Mouse (Mus musculus) forelimb bud, embryonic 11.5 days (tissue): ENCODE measurements around the gene Ccdc169.
"Not testable (repeated sequence)": the region's sequence is repeated elsewhere in the genome, so short reads cannot be mapped to it uniquely, and the experiment has no call there.

Experiments
- DNase-seq: peaks from one replicate; pipeline ENCODE4 v3.0.0-alpha.2; 2012; ENCODE audit warnings: low read depth, low spot score

Gene Ccdc169

DNA sequence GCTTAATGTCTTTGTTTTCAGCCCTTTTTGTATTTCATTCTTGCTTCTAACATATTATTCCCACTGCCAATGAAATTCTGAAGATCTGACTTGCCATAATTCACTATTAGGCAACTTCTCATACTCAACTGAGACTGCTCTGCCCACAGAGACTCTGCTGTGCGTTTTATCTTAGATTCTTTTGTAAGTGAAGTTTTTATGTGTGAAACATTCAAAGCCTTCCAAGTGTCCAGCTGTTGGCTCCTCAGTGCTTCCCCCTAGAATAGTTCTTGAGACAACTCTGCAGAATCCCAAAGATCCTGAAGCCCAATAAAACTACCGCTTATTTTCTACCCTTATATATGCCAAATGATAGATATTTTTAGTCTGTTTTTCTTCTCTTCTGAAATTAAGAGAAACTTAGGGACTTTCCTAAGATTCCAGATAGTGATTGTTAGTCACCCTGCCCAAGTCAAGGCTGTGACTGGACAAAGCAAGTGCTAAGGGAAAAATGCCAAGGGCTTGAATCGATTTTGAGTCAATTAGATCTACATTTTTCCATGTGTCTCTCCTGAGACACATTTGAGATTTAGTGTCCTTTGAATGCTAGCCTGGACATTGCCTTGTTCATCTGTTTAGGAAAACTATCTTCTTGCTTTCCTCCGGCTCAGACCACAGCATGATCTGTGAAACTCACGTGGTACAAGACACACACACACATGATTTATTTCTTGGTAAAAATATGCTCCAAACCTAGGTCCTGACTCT is 58.6 kb downstream of the Ccdc169 start:
- DNase-seq: no peak

DNA sequence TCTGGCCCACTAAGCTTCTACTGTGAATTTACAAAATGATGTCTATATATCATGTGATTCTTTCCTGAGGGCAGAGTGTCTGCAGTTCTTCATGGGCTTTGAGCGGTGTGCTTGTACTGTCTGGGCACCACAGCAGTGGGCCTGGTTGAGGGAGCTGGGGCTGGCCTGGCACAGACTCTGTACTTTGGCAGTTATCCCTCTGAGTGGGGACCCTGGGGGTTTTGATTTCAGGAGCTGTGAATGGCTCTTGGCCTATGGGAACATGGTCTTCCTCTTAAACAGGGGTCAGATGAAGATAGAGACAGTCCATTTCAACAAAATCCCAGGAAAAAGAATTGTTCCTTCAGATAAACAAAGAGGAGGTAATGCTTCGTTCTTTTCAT is 59.2 kb downstream of the Ccdc169 start:
- no peak for DNase-seq

DNA sequence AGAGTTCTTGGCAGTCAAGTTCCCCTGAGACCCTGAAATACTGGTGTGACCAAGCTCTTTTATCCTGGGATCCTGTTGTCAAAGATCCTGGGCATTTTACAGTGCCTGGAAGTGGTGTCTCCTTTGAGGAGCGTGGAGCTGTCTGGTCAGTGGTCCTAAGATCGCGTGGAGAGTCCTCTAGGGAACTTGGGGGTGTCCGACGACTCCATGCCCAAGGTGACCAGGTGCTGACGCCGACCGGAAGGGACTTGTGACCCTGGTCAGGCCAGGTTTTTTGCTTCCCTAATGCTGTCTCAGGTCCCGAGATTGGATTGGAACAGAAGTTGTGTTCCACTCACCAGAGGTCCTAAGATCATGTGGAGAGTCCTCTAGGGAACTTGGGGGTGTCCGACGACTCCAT is 66.5 kb downstream of the Ccdc169 start:
- DNase-seq: not testable (repeated sequence)

DNA sequence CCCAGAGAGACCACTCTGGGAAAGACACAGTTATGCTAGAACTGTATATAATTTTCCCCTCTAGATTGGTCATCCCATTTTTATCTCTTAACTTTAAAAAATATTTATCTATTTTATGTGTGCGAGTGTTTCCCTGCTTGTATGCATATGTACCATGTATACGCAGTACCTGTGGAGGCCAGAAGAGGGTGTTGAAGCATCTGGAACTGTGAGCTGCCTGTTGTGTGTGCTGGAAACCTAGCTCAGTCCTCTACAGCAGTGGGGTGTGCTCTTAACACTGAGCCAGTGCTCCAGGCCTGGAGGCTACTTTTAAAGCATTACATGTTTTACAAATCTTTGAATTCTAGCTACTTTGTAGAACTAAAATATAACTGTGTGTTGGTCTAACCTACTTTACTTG is 69.3 kb downstream of the Ccdc169 start:
- no peak for DNase-seq

DNA sequence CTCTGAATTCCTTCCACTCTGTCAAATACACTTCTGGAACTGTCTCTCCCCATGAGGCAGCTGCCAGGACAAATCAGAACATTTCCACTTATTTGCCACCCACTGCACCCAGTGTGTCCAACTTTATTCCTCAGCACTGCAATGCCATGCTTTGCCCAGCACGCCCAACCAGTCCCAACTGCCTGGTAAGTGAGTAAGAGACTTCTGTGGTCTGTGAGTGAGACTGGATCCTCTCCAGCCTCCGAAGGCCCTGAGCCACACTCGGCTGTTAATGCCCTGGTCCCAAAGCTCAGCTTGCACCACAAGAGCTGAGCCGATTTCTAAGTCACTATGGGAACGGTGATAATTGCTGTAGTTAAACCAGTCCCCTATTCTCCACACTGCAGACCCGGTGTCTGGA is 70.5 kb downstream of the Ccdc169 start:
- no peak for DNase-seq

DNA sequence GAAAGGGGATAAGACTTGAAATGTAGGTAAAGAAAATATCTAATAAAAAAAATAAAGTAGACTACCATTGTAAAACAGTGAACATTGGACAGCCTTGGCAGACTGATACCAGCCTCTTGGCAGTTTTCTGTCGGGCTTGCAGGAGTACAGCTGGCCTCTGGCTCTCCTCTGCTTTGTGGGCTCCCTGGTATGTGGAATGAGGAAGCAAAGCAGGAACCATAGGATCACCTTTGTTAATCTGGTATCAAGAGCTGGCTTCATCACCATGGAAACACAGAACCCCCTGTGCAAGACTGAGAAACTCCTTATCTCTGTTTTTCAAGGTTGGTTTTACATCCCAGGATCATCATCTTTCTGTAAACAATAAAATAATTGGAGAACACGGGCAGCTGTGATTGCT is 75.1 kb downstream of the Ccdc169 start:
- no peak for DNase-seq

DNA sequence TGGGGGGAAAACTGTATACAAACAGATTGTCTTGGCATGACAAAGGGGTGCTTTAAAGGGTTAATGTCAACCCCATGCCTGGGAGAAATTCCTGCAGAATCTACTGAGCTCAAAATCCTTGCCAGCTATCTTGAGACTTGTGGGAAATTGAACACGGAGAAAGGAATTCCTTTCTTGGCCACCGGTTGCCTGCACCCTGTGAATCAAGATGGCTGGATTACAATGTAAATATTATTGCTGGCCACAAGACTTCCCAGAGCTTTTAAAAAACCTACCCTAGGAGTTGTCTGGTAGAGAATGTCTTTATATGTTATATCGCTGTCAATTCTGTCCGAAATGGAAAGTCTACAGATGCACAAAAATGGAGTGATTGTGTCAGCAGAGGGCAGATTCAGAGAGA is 76.6 kb downstream of the Ccdc169 start:
- no peak for DNase-seq

DNA sequence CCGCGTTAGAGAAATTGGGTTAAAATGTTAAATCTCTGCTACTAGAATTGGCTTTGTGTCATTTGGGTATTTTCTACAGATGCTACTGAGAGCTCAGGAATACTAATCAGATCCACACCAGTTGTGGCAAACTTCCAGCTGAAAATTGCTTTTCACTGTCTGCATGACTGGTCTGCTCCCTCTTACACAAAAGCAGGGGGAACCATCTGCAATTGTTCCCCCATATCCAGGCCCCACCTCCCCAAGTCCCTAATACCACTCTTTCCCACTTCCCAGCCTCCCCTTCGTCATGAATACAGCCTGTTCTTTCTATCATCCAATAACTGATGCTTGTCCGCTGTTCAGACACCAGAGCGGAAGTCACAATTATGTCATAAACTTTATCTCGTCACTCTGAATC is 77.3 kb downstream of the Ccdc169 start:
- no peak for DNase-seq

DNA sequence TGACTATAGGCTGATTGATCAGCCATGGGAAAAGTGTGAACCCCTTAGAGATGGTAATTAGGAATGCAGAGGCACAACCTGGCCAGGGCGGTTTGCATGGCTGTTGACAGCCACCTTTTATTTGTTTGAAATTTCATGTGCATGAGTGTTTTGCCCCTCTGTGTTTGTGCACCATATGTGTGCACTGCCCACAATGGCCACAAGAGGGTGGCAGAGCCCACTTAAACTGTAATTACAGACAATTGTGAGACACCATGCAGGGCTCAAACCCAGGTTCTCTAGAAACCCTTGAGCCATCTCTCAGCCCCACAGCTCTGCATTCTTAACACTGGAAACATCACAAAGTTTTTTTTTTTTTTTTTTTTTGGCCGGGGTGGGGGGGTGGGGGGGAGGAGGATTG is 85.4 kb downstream of the Ccdc169 start:
- no peak for DNase-seq
